Mouse (Mus musculus) heart, embryonic 14.5 days (tissue): ENCODE data around the gene Tyw1. TPM values are rescaled to one million over a fixed set of nuclear protein-coding genes. Genes with fewer than 3 reads are reported as not detected.
A peak's percentile ranks its signal among the peaks of the same experiment; 100 is the strongest.

Source experiments
- ATAC-seq: fragments of 200-750 bp; cut with Nextera tagmentation; 2 replicates; pipeline ENCODE4 v1.8.0; 2017; ENCODE audit warnings: low read depth, moderate TSS enrichment; ENCODE audit not compliant: insufficient number of reproducible peaks, insufficient read depth, low FRiP score
- H3K27ac ChIP-seq, 2 experiments: fragments of 200-500 bp in 1 of 2; fragments of 300-500 bp in 1 of 2; sonication (generic) in 1 of 2; replicated peaks in 1 of 2; 2 replicates each; pipeline ENCODE4 v1.5.1; 2012 to 2014; ENCODE audit warnings: low read depth in 2 of 2, low read length in 2 of 2, control low read depth in 1 of 2, mild to moderate bottlenecking in 1 of 2, mixed read lengths in 1 of 2; ENCODE audit not compliant: control insufficient read depth in 1 of 2, insufficient read depth in 1 of 2
- H3K27me3 ChIP-seq: fragments of 300-500 bp; sonication (generic); 2 replicates; pipeline ENCODE4 v1.6.1; 2014; ENCODE audit warnings: mild to moderate bottlenecking, low read length, control low read depth; ENCODE audit not compliant: control insufficient read depth, insufficient read depth
- H3K36me3 ChIP-seq: fragments of 300-500 bp; sonication (generic); 2 replicates; pipeline ENCODE4 v1.6.1; 2014; ENCODE audit warnings: mild to moderate bottlenecking, control low read depth, low read length, mixed read lengths; ENCODE audit not compliant: control insufficient read depth, insufficient read depth
- H3K4me1 ChIP-seq, 2 experiments: fragments of 200-500 bp in 1 of 2; fragments of 300-500 bp in 1 of 2; sonication (generic) in 1 of 2; 2 replicates each; pipeline ENCODE4 v1.6.1; 2012 to 2014; ENCODE audit warnings: low read length in 2 of 2, control low read depth in 1 of 2, mixed read lengths in 1 of 2; ENCODE audit not compliant: control insufficient read depth in 2 of 2, insufficient read depth in 2 of 2
- H3K4me2 ChIP-seq: fragments of 300-500 bp; sonication (generic); 2 replicates; pipeline ENCODE4 v1.6.1; 2014; ENCODE audit warnings: mild to moderate bottlenecking, low read length
- H3K4me3 ChIP-seq, 2 experiments: fragments of 200-500 bp in 1 of 2; fragments of 300-500 bp in 1 of 2; sonication (generic) in 1 of 2; 2 replicates each; pipeline ENCODE4 v1.5.1; 2012 to 2014; ENCODE audit warnings: low read length in 2 of 2, mild to moderate bottlenecking in 2 of 2, control low read depth in 1 of 2, low read depth in 1 of 2, moderate library complexity in 1 of 2; ENCODE audit not compliant: control insufficient read depth in 1 of 2, insufficient read depth in 1 of 2
- H3K9ac ChIP-seq: fragments of 300-500 bp; sonication (generic); 2 replicates; pipeline ENCODE4 v1.6.1; 2014; ENCODE audit warnings: mild to moderate bottlenecking, low read length
- H3K9me3 ChIP-seq: fragments of 300-500 bp; sonication (generic); 2 replicates; pipeline ENCODE4 v1.6.1; 2016; ENCODE audit warnings: low read length, control low read depth; ENCODE audit not compliant: control insufficient read depth
- WGBS: fragments of 180-500 bp; shearing (Covaris S2); extraction: QIAGEN DNeasy Blood & Tissue Kit; methylation state at CpG from one replicate; pipeline ENCODE4 v1.1.7; 2014; 5-methylcytosine and 5-hydroxymethylcytosine counted together
- polyA plus RNA-seq: library from polyadenylated mRNA; unstranded; fragments of >200 nt; fragmentation: Nextera tagmentation; extraction: Ambion mirVana; gene quantifications from 2 replicates; pipeline ENCODE4 v1.2.1, GENCODE M21; 2014

The Tyw1 gene
- polyA plus RNA-seq, 1 experiment from 2014 or later, result 16.5 TPM

GRCm38 (mm10) chr5:130316321-130316720, 60.9 kb downstream of the Tyw1 start:
- Histone ChIP-seq H3K4me3 (no peak overlapping the region), H3K4me1 (no peaks in the 10 kb centered on the region), H3K9ac (no peak overlapping the region), H3K4me2 (no peak overlapping the region), H3K9me3 (no peaks in the 10 kb centered on the region), H3K27me3 (no peaks in the 10 kb centered on the region), H3K36me3 (peaks cover 13% of the 10 kb centered on the region; the same call in 1 of the 2 replicates), H3K27ac (no peak overlapping the region)
- no peak for ATAC-seq
- WGBS, result 83% methylated on average over 9 of the region's 9 CpGs

GRCm38 (mm10) chr5:130319783-130320182, 64.4 kb downstream of the Tyw1 start:
- WGBS, result 90% methylated on average over 5 of the region's 5 CpGs
- H3K27me3 ChIP-seq, result no peaks in the 10 kb centered on the region
- no peak overlapping the region for H3K9ac ChIP-seq
- H3K9me3 ChIP-seq, result peaks cover 6% of the 10 kb centered on the region; the same call in 1 of the 2 replicates
- H3K4me1 ChIP-seq, result no peaks in the 10 kb centered on the region
- ATAC-seq, result no peak
- H3K27ac ChIP-seq, result no peak overlapping the region
- H3K36me3 ChIP-seq, result peaks cover 11% of the 10 kb centered on the region; the same call in 1 of the 2 replicates
- H3K4me3 ChIP-seq, result no peak overlapping the region
- H3K4me2 ChIP-seq, result no peak overlapping the region

DNA sequence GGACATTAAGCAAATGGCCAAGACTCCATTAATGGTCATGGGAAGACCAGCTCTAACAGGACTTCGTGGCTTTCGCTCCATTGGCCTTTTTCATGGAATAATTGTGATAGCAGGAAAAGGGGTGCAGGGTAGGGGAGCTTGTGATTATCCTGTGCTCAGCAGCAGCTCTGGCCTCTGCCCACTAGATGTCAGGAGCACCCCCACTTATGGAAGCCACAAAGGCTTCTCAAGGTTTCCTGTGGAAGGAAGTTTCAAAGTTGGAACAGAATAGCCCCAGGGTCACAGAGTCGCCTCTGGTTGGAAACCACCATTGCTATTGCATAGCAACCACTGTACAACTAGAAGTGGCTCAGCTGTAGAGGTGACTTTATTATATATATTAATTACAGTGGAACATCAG, 65.1 kb downstream of the Tyw1 start:
- Histone ChIP-seq H3K4me3 (no peak overlapping the region), H3K9ac (no peak overlapping the region), H3K36me3 (peaks cover 11% of the 10 kb centered on the region; the same call in 1 of the 2 replicates), H3K27ac (no peak overlapping the region), H3K4me1 (no peaks in the 10 kb centered on the region), H3K27me3 (no peaks in the 10 kb centered on the region), H3K9me3 (peaks cover 6% of the 10 kb centered on the region; the same call in 1 of the 2 replicates), H3K4me2 (no peak overlapping the region)
- peak; percentile 61; the same call in 1 of the 2 replicates for ATAC-seq
- 82% methylated on average over 3 of the region's 3 CpGs for WGBS

DNA sequence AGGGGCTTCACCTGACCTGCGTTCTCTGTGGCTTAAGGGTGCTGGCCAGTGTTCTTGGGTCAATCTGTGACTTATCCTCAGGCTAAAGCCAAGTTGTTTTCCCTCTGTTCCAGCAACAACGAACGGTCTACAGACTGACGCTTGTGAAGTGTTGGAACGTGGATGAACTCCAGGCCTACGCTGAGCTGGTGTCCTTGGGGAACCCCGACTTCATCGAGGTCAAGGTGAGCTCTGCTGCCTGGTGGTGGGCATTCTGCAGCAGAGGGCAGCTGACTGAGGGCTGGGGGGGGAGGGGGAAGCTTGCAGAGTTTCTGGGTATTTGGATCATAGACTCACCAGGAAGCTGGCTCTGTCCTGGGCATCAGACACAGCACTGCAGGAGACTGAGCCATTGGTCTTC, 70.1 kb downstream of the Tyw1 start:
- H3K27ac ChIP-seq, result no peak overlapping the region
- H3K9ac ChIP-seq, result no peak overlapping the region
- peaks cover 21% of the 10 kb centered on the region; the same call in 1 of the 2 replicates for H3K36me3 ChIP-seq
- no peak overlapping the region for H3K4me3 ChIP-seq
- no peaks in the 10 kb centered on the region for H3K27me3 ChIP-seq
- 85% methylated on average over 8 of the region's 8 CpGs for WGBS
- H3K9me3 ChIP-seq, result peaks cover 6% of the 10 kb centered on the region; the same call in 1 of the 2 replicates
- H3K4me1 ChIP-seq, result no peaks in the 10 kb centered on the region
- no peak for ATAC-seq
- no peak overlapping the region for H3K4me2 ChIP-seq

GRCm38 (mm10) chr5:130327615-130328263, 72.3 kb downstream of the Tyw1 start:
- Histone ChIP-seq H3K4me3 (no peak overlapping the region), H3K9ac (no peak overlapping the region), H3K27ac (no peak overlapping the region), H3K36me3 (peaks cover 21% of the 10 kb centered on the region; the same call in 1 of the 2 replicates), H3K27me3 (no peaks in the 10 kb centered on the region), H3K4me1 (no peaks in the 10 kb centered on the region), H3K4me2 (no peak overlapping the region), H3K9me3 (peaks cover 6% of the 10 kb centered on the region; the same call in 1 of the 2 replicates)
- ATAC-seq, result no peak
- 91% methylated on average over 6 of the region's 6 CpGs for WGBS

DNA sequence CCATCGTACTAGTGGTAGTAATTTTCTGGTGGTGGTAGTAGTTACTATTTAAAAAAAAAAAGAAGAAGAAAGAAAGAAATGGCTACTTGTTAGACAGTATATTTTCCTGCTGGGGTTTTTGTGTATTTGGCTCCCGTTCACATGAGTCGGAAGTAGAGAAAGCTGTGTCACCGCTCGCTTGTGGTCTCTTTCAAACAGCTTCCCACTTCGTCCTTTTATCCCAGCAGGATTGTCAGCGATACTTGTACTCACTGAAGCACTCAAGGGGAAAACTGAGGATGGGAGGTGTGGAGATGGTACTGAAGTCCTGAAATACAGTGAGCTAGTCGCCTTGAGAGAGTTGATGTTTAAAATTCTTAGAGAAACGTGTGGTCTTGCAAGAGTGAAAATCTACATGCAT, 72.9 kb downstream of the Tyw1 start:
- H3K27ac ChIP-seq, result no peak overlapping the region
- H3K4me1 ChIP-seq, result no peaks in the 10 kb centered on the region
- no peaks in the 10 kb centered on the region for H3K27me3 ChIP-seq
- peaks cover 6% of the 10 kb centered on the region; the same call in 1 of the 2 replicates for H3K9me3 ChIP-seq
- H3K36me3 ChIP-seq, result peaks cover 21% of the 10 kb centered on the region; the same call in 1 of the 2 replicates
- ATAC-seq, result no peak
- H3K4me2 ChIP-seq, result no peak overlapping the region
- 87% methylated on average over 9 of the region's 9 CpGs for WGBS
- no peak overlapping the region for H3K9ac ChIP-seq
- no peak overlapping the region for H3K4me3 ChIP-seq

DNA sequence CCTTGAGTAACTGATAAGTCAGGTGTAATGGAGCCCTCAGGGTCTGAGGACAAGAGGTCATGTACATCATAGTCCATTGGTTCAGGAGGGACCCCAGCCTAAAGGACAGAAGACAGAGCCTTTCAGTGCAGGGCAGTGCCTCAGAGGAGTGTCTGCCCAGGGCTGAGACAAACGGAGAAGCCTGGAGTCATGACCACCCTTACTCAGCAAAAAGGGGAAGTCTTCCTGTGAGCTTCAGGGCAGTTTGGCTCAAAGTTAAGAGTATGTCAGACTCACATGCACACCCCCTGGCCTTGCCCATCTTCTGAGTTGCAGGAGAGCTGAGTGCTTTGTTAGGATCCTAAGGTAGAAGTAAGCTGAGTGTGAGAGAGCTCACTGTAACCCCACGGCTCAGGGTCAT, 74.5 kb downstream of the Tyw1 start:
- WGBS, result 73% methylated on average over 2 of the region's 2 CpGs
- ATAC-seq, result no peak
- H3K4me1 ChIP-seq, result no peaks in the 10 kb centered on the region
- H3K4me2 ChIP-seq, result no peak overlapping the region
- H3K4me3 ChIP-seq, result no peak overlapping the region
- H3K27me3 ChIP-seq, result no peaks in the 10 kb centered on the region
- H3K27ac ChIP-seq, result no peak overlapping the region
- no peaks in the 10 kb centered on the region for H3K9me3 ChIP-seq
- H3K9ac ChIP-seq, result no peak overlapping the region
- H3K36me3 ChIP-seq, result peaks cover 16% of the 10 kb centered on the region; the same call in 1 of the 2 replicates

GRCm38 (mm10) chr5:130330801-130331200, 75.4 kb downstream of the Tyw1 start:
- Histone ChIP-seq H3K4me1 (no peaks in the 10 kb centered on the region), H3K36me3 (peaks cover 23% of the 10 kb centered on the region), H3K27me3 (no peaks in the 10 kb centered on the region), H3K4me2 (no peak overlapping the region), H3K9me3 (0 out of 2 replicates have a peak, but pooled peaks cover 3% of the 10 kb centered on the region), H3K27ac (no peak overlapping the region), H3K9ac (no peak overlapping the region), H3K4me3 (no peak overlapping the region)
- 83% methylated on average over 4 of the region's 4 CpGs for WGBS
- no peak for ATAC-seq
